Comparison of ENCODE assay signal across 7 mouse cellular contexts in genomic region chr12:4593166-4593929, GRCm38 (mm10). TPM values are rescaled to one million over a fixed set of nuclear protein-coding genes. Genes with fewer than 3 reads are reported as not detected.
A peak's percentile ranks its signal among the peaks of the same experiment; 100 is the strongest.
DNase-seq lines count a peak whose midpoint lies in the region; ATAC-seq and TF ChIP-seq lines count a peak whose summit lies in the region.

No protein-coding gene starts in this region.

- H3K9me3 ChIP-seq in intestine, embryonic 14.5 days (ENCODE audit: control insufficient read depth, low read length), result no peaks in the 10 kb centered on the region
- H3K9me3 ChIP-seq in midbrain, postnatal 0 days (ENCODE audit: low read length), result no peaks in the 10 kb centered on the region

- H3K9ac ChIP-seq in intestine, embryonic 14.5 days (ENCODE audit: low read length), result peak overlapping the region; percentile 87
- peak overlapping the region; percentile 97 for H3K9ac ChIP-seq in liver, adult 2 months (ENCODE audit: low read depth, low read length)
- peak overlapping the region; percentile 89 for H3K9ac ChIP-seq in midbrain, postnatal 0 days (replicated peaks; ENCODE audit: low read length, poor library complexity, severe bottlenecking)

- whole genome bisulfite sequencing in intestine, embryonic 14.5 days, result 1% methylated on average over 62 of the region's 80 CpGs
- under 1% methylated on average over 79 of the region's 80 CpGs for WGBS in liver, adult 2 months
- under 1% methylated on average over 40 of the region's 80 CpGs for WGBS in midbrain, postnatal 0 days

- peak overlapping the region; percentile 67 for H3K4me2 ChIP-seq in intestine, embryonic 14.5 days (ENCODE audit: low read length)
- H3K4me2 ChIP-seq in midbrain, postnatal 0 days (ENCODE audit: low read depth, low read length, poor library complexity, severe bottlenecking), result peak overlapping the region; percentile 60

- peak overlapping the region; percentile 90 for H3K4me3 ChIP-seq in gastrocnemius, adult 2 months
- peak overlapping the region; percentile 87 for H3K4me3 ChIP-seq in intestine, embryonic 14.5 days (ENCODE audit: low read depth, low read length)
- H3K4me3 ChIP-seq in liver, adult 2 months (ENCODE audit: insufficient read depth, low read depth, low read length), result peak overlapping the region; percentile 88
- peak overlapping the region; percentile 78 for H3K4me3 ChIP-seq in midbrain, postnatal 0 days (ENCODE audit: low read depth, low read length)

- peak; percentile 71 to 89 for DNase-seq in adrenal gland, adult (ENCODE audit: inconsistent age in 2 of 2, low spot score in 1 of 2)
- DNase-seq in cerebellum, postnatal 25 days, result peak; percentile 60 to 66
- DNase-seq in gastrocnemius, adult 2 months, result peak; percentile 77
- DNase-seq in intestine, embryonic 14.5 days (ENCODE audit: low spot score), result peak; percentile 80
- peak; percentile 62 for DNase-seq in liver, adult 2 months (ENCODE audit: extremely low read depth, low read depth, low spot score)
- DNase-seq in midbrain, postnatal 0 days (ENCODE audit: low spot score), result peak; percentile 10
- DNase-seq in spleen, postnatal 14 days (ENCODE audit: low spot score in 2 of 2), result peak; percentile 40 to 61

- H3K4me1 ChIP-seq in intestine, embryonic 14.5 days (replicated peaks; ENCODE audit: control insufficient read depth, insufficient read depth, low read length), result peaks cover 5% of the 10 kb centered on the region; the same call in 1 of the 2 replicates
- H3K4me1 ChIP-seq in liver, adult 2 months (ENCODE audit: control insufficient read depth, insufficient read depth, low read length), result peaks cover 7% of the 10 kb centered on the region; the same call in 1 of the 2 replicates
- H3K4me1 ChIP-seq in midbrain, postnatal 0 days (ENCODE audit: insufficient read depth, low read length), result peaks cover 5% of the 10 kb centered on the region; the same call in 1 of the 2 replicates

- no peak for TF ChIP-seq CTCF in gastrocnemius, adult 2 months (IDR thresholded peaks at IDR 0.05)
- no peak for TF ChIP-seq CTCF in liver, adult 2 months (IDR thresholded peaks at IDR 0.05; ENCODE audit: low read depth, low read length)
- no peak for TF ChIP-seq CTCF in midbrain, postnatal 0 days (IDR thresholded peaks at IDR 0.05)

- no peaks in the 10 kb centered on the region for H3K27me3 ChIP-seq in intestine, embryonic 14.5 days (replicated peaks; ENCODE audit: control insufficient read depth, insufficient read depth, low read length)
- no peaks in the 10 kb centered on the region for H3K27me3 ChIP-seq in liver, adult 2 months (ENCODE audit: control insufficient read depth, insufficient read depth, low read length)
- H3K27me3 ChIP-seq in midbrain, postnatal 0 days (ENCODE audit: insufficient read depth, low read length), result no peaks in the 10 kb centered on the region

- peak overlapping the region; percentile 97 for H3K27ac ChIP-seq in gastrocnemius, adult 2 months
- H3K27ac ChIP-seq in intestine, embryonic 14.5 days (ENCODE audit: low read depth), result peak overlapping the region; percentile 63
- peak overlapping the region; percentile 80 for H3K27ac ChIP-seq in liver, adult 2 months (replicated peaks; ENCODE audit: insufficient read depth, low read depth, low read length)
- peak overlapping the region; percentile 72 for H3K27ac ChIP-seq in midbrain, postnatal 0 days (ENCODE audit: low read depth, low read length)

- H3K79me2 ChIP-seq in liver, adult 2 months (ENCODE audit: control insufficient read depth, insufficient read depth, low read length), result peaks cover 13% of the 10 kb centered on the region; the same call in 1 of the 2 replicates

- intact Hi-C loops in gastrocnemius, adult 2 months (cut with DNase I), result no loop called here

- peak; percentile 87 for ATAC-seq in intestine, embryonic 14.5 days (replicated peaks; ENCODE audit: low FRiP score, low TSS enrichment, low read depth)
- peak; percentile 80 for ATAC-seq in midbrain, postnatal 0 days (ENCODE audit: low FRiP score)

- no peaks in the 10 kb centered on the region for H3K36me3 ChIP-seq in intestine, embryonic 14.5 days (ENCODE audit: control insufficient read depth, insufficient read depth, low read length)
- no peaks in the 10 kb centered on the region for H3K36me3 ChIP-seq in liver, adult 2 months (ENCODE audit: control insufficient read depth, insufficient read depth, low read length)
- H3K36me3 ChIP-seq in midbrain, postnatal 0 days (ENCODE audit: insufficient read depth, low read length), result no peaks in the 10 kb centered on the region

- no peak for TF ChIP-seq POLR2A in liver, adult 2 months (IDR thresholded peaks at IDR 0.05; ENCODE audit: extremely low read depth, insufficient read depth, low read length)

RNA-seq across cellular contexts. Expression of gene Gm3625, which starts 0.6 kb away (rescaled TPM):
- total RNA-seq in gastrocnemius, adult 2 months (2021), result not detected
- polyA plus RNA-seq in intestine, embryonic 14.5 days (2014; fragmentation: Nextera tagmentation; extraction: Ambion mirVana), result not detected in 2 replicates
- not detected in 2 replicates for total RNA-seq in liver, adult 2 months (2014; rRNA removed)
- not detected in 2 replicates for polyA plus RNA-seq in liver, adult 2 months (2012; rRNA removed)
- total RNA-seq in midbrain, postnatal 0 days (2014; rRNA removed), result not detected in 2 replicates
- polyA plus RNA-seq in midbrain, postnatal 0 days (2015; fragmentation: Nextera tagmentation; extraction: Ambion mirVana), result not detected in 2 replicates

RNA-seq across cellular contexts. Expression of gene Itsn2, which starts 0.9 kb away (rescaled TPM):
- 10 to 100 TPM; 22.8 to 27.0 TPM for total RNA-seq in gastrocnemius, adult 2 months (2021)
- polyA plus RNA-seq in intestine, embryonic 14.5 days (2014; fragmentation: Nextera tagmentation; extraction: Ambion mirVana), result 42.2 and 45.2 TPM in 2 replicates
- total RNA-seq in liver, adult 2 months (2014; rRNA removed), result 25.8 and 26.8 TPM in 2 replicates
- polyA plus RNA-seq in liver, adult 2 months (2012; rRNA removed), result 8.4 and 11.6 TPM in 2 replicates
- total RNA-seq in midbrain, postnatal 0 days (2014; rRNA removed), result 23.4 and 27.1 TPM in 2 replicates
- polyA plus RNA-seq in midbrain, postnatal 0 days (2015; fragmentation: Nextera tagmentation; extraction: Ambion mirVana), result 19.7 and 20.6 TPM in 2 replicates

Comparison
In these comparisons a context has a peak if more than half of its experiments do, and no peak if none do; other contexts are left out.
1. Peak in every context shown above with its lines: DNase-seq, ATAC-seq, H3K4me3 ChIP-seq and H3K27ac ChIP-seq.
2. DNase-seq: peak in every context shown above with its lines; median percentile 80 in adrenal gland, adult; 80 in intestine, embryonic 14.5 days; 77 in gastrocnemius, adult 2 months; 63 in cerebellum, postnatal 25 days; 62 in liver, adult 2 months; 50 in spleen, postnatal 14 days; 10 in midbrain, postnatal 0 days.